Mouse (Mus musculus): Measurements from ENCODE around the gene Gm12216. TPM values are rescaled to one million over a fixed set of nuclear protein-coding genes. Genes with fewer than 3 reads are reported as not detected.

Gene Gm12216
- polyA plus RNA-seq, 1 experiment from 2014 or later = 2.0 TPM

- Histone ChIP-seq H3K27me3 (ENCODE audit: control insufficient read depth, insufficient read depth, low read length) (no peaks in the 10 kb centered on the region), H3K36me3 (ENCODE audit: control insufficient read depth, insufficient read depth, low read length) (no peaks in the 10 kb centered on the region), H3K9ac (ENCODE audit: low read length) (no peak overlapping the region), H3K4me1 (ENCODE audit: control insufficient read depth, insufficient read depth, low read length) (no peaks in the 10 kb centered on the region), H3K4me3 (replicated peaks; ENCODE audit: low read length) (no peak overlapping the region), H3K9me3 (replicated peaks; ENCODE audit: control insufficient read depth, low read length) (no peaks in the 10 kb centered on the region), H3K27ac (ENCODE audit: low read length) (no peak overlapping the region), H3K4me2 (ENCODE audit: low read depth, low read length) (no peak overlapping the region)
- WGBS = 37% methylated on average over 6 of the region's 6 CpGs
- ATAC-seq (ENCODE audit: insufficient read depth, low FRiP score) = 0 out of 2 replicates have a peak, but pooled peaks have one; percentile 45
These were observed 121.5 kb downstream of the Gm12216 start for GRCm38 (mm10) chr11:53737573-53737946.

GRCm38 (mm10) chr11:53736771-53737572 is 122.1 kb downstream of the Gm12216 start:
- ATAC-seq (ENCODE audit: insufficient read depth, low FRiP score) = peak; percentile 73
- 52% methylated on average over 14 of the region's 14 CpGs for WGBS
- Histone ChIP-seq H3K27ac (ENCODE audit: low read length) (no peak overlapping the region), H3K4me2 (ENCODE audit: low read depth, low read length) (no peak overlapping the region), H3K4me3 (replicated peaks; ENCODE audit: low read length) (no peak overlapping the region), H3K9me3 (replicated peaks; ENCODE audit: control insufficient read depth, low read length) (no peaks in the 10 kb centered on the region), H3K9ac (ENCODE audit: low read length) (no peak overlapping the region), H3K36me3 (ENCODE audit: control insufficient read depth, insufficient read depth, low read length) (no peaks in the 10 kb centered on the region), H3K4me1 (ENCODE audit: control insufficient read depth, insufficient read depth, low read length) (no peaks in the 10 kb centered on the region), H3K27me3 (ENCODE audit: control insufficient read depth, insufficient read depth, low read length) (no peaks in the 10 kb centered on the region)

- Histone ChIP-seq H3K4me3 (replicated peaks; ENCODE audit: low read length) (peak overlapping the region; percentile 24), H3K27ac (ENCODE audit: low read length) (no peak overlapping the region), H3K36me3 (ENCODE audit: control insufficient read depth, insufficient read depth, low read length) (no peaks in the 10 kb centered on the region), H3K9ac (ENCODE audit: low read length) (0 out of 2 replicates have a peak overlapping the region, but pooled peaks have one; percentile 23), H3K27me3 (ENCODE audit: control insufficient read depth, insufficient read depth, low read length) (no peaks in the 10 kb centered on the region), H3K4me1 (ENCODE audit: control insufficient read depth, insufficient read depth, low read length) (no peaks in the 10 kb centered on the region), H3K4me2 (ENCODE audit: low read depth, low read length) (peak overlapping the region; percentile 47), H3K9me3 (replicated peaks; ENCODE audit: control insufficient read depth, low read length) (no peaks in the 10 kb centered on the region)
- peak; percentile 82; the same call in 1 of the 2 replicates for ATAC-seq (ENCODE audit: insufficient read depth, low FRiP score)
- WGBS = 22% methylated on average over 17 of the region's 17 CpGs
These were observed 123.3 kb downstream of the Gm12216 start for GRCm38 (mm10) chr11:53735682-53736245.

- no peak overlapping the region for H3K27ac ChIP-seq (ENCODE audit: low read length)
- no peaks in the 10 kb centered on the region for H3K9me3 ChIP-seq (replicated peaks; ENCODE audit: control insufficient read depth, low read length)
- H3K4me1 ChIP-seq (ENCODE audit: control insufficient read depth, insufficient read depth, low read length) = no peaks in the 10 kb centered on the region
- no peaks in the 10 kb centered on the region for H3K36me3 ChIP-seq (ENCODE audit: control insufficient read depth, insufficient read depth, low read length)
- H3K4me2 ChIP-seq (ENCODE audit: low read depth, low read length) = 0 out of 2 replicates have a peak overlapping the region, but pooled peaks have one; percentile 47
- WGBS = 64% methylated on average over 18 of the region's 18 CpGs
- no peak overlapping the region for H3K9ac ChIP-seq (ENCODE audit: low read length)
- no peaks in the 10 kb centered on the region for H3K27me3 ChIP-seq (ENCODE audit: control insufficient read depth, insufficient read depth, low read length)
- no peak overlapping the region for H3K4me3 ChIP-seq (replicated peaks; ENCODE audit: low read length)
- ATAC-seq (ENCODE audit: insufficient read depth, low FRiP score) = no peak
These were observed 123.9 kb downstream of the Gm12216 start for GRCm38 (mm10) chr11:53734970-53735681.

- 78% methylated on average over 2 of the region's 2 CpGs for WGBS
- Histone ChIP-seq H3K4me2 (ENCODE audit: low read depth, low read length) (no peak overlapping the region), H3K27me3 (ENCODE audit: control insufficient read depth, insufficient read depth, low read length) (no peaks in the 10 kb centered on the region), H3K27ac (ENCODE audit: low read length) (no peak overlapping the region), H3K36me3 (ENCODE audit: control insufficient read depth, insufficient read depth, low read length) (no peaks in the 10 kb centered on the region), H3K9me3 (replicated peaks; ENCODE audit: control insufficient read depth, low read length) (no peaks in the 10 kb centered on the region), H3K4me3 (replicated peaks; ENCODE audit: low read length) (no peak overlapping the region), H3K9ac (ENCODE audit: low read length) (no peak overlapping the region), H3K4me1 (ENCODE audit: control insufficient read depth, insufficient read depth, low read length) (no peaks in the 10 kb centered on the region)
- no peak for ATAC-seq (ENCODE audit: insufficient read depth, low FRiP score)
These were observed 124.6 kb downstream of the Gm12216 start for GRCm38 (mm10) chr11:53734431-53734830.

GRCm38 (mm10) chr11:53733824-53734223 is 125.2 kb downstream of the Gm12216 start:
- ATAC-seq (ENCODE audit: insufficient read depth, low FRiP score) = no peak

More at GRCm38 (mm10) chr11:53733824-53734223, 125.2 kb downstream of the Gm12216 start:
- Histone ChIP-seq H3K9me3 (replicated peaks; ENCODE audit: control insufficient read depth, low read length) (no peaks in the 10 kb centered on the region), H3K27me3 (ENCODE audit: control insufficient read depth, insufficient read depth, low read length) (no peaks in the 10 kb centered on the region), H3K4me1 (ENCODE audit: control insufficient read depth, insufficient read depth, low read length) (no peaks in the 10 kb centered on the region), H3K36me3 (ENCODE audit: control insufficient read depth, insufficient read depth, low read length) (no peaks in the 10 kb centered on the region), H3K27ac (ENCODE audit: low read length) (no peak overlapping the region), H3K4me3 (replicated peaks; ENCODE audit: low read length) (no peak overlapping the region), H3K4me2 (ENCODE audit: low read depth, low read length) (no peak overlapping the region), H3K9ac (ENCODE audit: low read length) (no peak overlapping the region)
- 81% methylated on average over 7 of the region's 7 CpGs for WGBS

Small RNA genes within 50 kb of the gene (microRNA-seq; reads per million reads assigned to microRNA genes)
- not detected for gene Mir7671

Other genes with a start within 250 kb of the Gm12216 start
- 0.95 and 1.1 TPM in 2 replicates for gene Il4, start 240.6 kb downstream of the Gm12216 start, polyA plus RNA-seq (2015; fragmentation: Nextera tagmentation; extraction: Ambion mirVana)
- gene Il13, start 224.6 kb downstream of the Gm12216 start, polyA plus RNA-seq (2015; fragmentation: Nextera tagmentation; extraction: Ambion mirVana) = not detected in 2 replicates
- gene Rad50, start 151.9 kb downstream of the Gm12216 start, polyA plus RNA-seq (2015; fragmentation: Nextera tagmentation; extraction: Ambion mirVana) = 25.2 and 27.8 TPM in 2 replicates
- gene Il5, start 138.5 kb downstream of the Gm12216 start, polyA plus RNA-seq (2015; fragmentation: Nextera tagmentation; extraction: Ambion mirVana) = 0.15 TPM in 1 of 2 replicates, not detected in the other
- 25.8 and 29.4 TPM in 2 replicates for gene Irf1, start 89.2 kb downstream of the Gm12216 start, polyA plus RNA-seq (2015; fragmentation: Nextera tagmentation; extraction: Ambion mirVana)
- 0.51 TPM in 1 of 2 replicates, not detected in the other for gene Gm17334, start 86.1 kb downstream of the Gm12216 start, polyA plus RNA-seq (2015; fragmentation: Nextera tagmentation; extraction: Ambion mirVana)
- 9.4 and 10.7 TPM in 2 replicates for gene Slc22a5, start 32.4 kb upstream of the Gm12216 start, polyA plus RNA-seq (2015; fragmentation: Nextera tagmentation; extraction: Ambion mirVana)
- 8.9 and 9.2 TPM in 2 replicates for gene Slc22a21, start 121.1 kb upstream of the Gm12216 start, polyA plus RNA-seq (2015; fragmentation: Nextera tagmentation; extraction: Ambion mirVana)
- gene Slc22a4, start 168.8 kb upstream of the Gm12216 start, polyA plus RNA-seq (2015; fragmentation: Nextera tagmentation; extraction: Ambion mirVana) = 2.7 and 2.9 TPM in 2 replicates
- 63.7 and 65.9 TPM in 2 replicates for gene Pdlim4, start 209.8 kb upstream of the Gm12216 start, polyA plus RNA-seq (2015; fragmentation: Nextera tagmentation; extraction: Ambion mirVana)
- gene P4ha2, start 240.8 kb upstream of the Gm12216 start, polyA plus RNA-seq (2015; fragmentation: Nextera tagmentation; extraction: Ambion mirVana) = 78.6 and 86.8 TPM in 2 replicates